Mouse (Mus musculus): Measurements from ENCODE around the gene Tstd3. TPM values are rescaled to one million over a fixed set of nuclear protein-coding genes. Genes with fewer than 3 reads are reported as not detected.
A peak's percentile ranks its signal among the peaks of the same experiment; 100 is the strongest.

Tstd3 gene
- total and polyA plus RNA-seq, 3 experiments: 24.6 to 51.0 (median 39.9) TPM

DNA sequence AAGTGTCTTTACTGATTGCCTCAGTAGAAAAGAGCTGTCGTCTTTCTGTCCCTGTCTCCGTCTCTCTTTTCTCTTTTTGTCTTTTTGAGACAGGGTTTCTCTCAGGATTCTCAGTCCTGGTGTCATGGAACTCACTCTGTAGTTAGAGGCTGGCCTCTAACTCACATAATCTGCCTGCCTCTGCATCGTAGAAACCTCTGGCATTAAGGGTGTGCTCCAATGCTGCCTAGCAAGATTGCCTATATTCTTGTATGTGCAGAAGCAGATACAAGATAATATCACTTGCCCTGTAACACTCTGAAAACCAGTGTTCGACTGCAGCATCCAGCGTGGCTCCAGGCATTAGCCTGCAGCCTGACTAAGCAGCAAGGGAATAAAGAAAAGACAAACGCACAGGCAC, 21.9 kb upstream of the Tstd3 start:
- TF ChIP-seq CTCF (conservative IDR thresholded peaks at IDR 0.05 in 1 of 2, IDR thresholded peaks at IDR 0.05 in 1 of 2; ENCODE audit: low read depth in 2 of 2, low read length in 2 of 2): no peak
- no peak for TF ChIP-seq RCOR1 (conservative IDR thresholded peaks at IDR 0.05; ENCODE audit: low read depth, low read length)
- no peak for TF ChIP-seq ELF1 (IDR thresholded peaks at IDR 0.05; ENCODE audit: low read depth, low read length)
- TF ChIP-seq JUND (conservative IDR thresholded peaks at IDR 0.05; ENCODE audit: low read depth, low read length): no peak
- TF ChIP-seq MAX (IDR thresholded peaks at IDR 0.05; ENCODE audit: low read length): no peak
- TF ChIP-seq PAX5 (IDR thresholded peaks at IDR 0.05; ENCODE audit: low read length): no peak
- no peak for TF ChIP-seq GABPA (IDR thresholded peaks at IDR 0.05; ENCODE audit: insufficient replicate concordance, low read depth, low read length)
- TF ChIP-seq SIN3A (IDR thresholded peaks at IDR 0.05; ENCODE audit: low read length): no peak
- TF ChIP-seq MEF2A (IDR thresholded peaks at IDR 0.05; ENCODE audit: borderline replicate concordance, low read depth, low read length): no peak
- TF ChIP-seq ZMIZ1 (IDR thresholded peaks at IDR 0.05; ENCODE audit: low read depth, low read length): no peak
- no peak for TF ChIP-seq E2F4 (IDR thresholded peaks at IDR 0.05; ENCODE audit: insufficient replicate concordance, low read depth, low read length)
- TF ChIP-seq EP300 (IDR thresholded peaks at IDR 0.05; ENCODE audit: low read length): no peak
- no peak for TF ChIP-seq CHD2 (IDR thresholded peaks at IDR 0.05; ENCODE audit: low read length)
- TF ChIP-seq TCF12 (IDR thresholded peaks at IDR 0.05; ENCODE audit: low read depth, low read length): no peak
- dilution Hi-C loops (cut with MboI; ENCODE audit: extremely low pct_ligation_motif_present, extremely low pct_unique_long_range_greater_than_20kb, low sequenced_read_pairs) (no loop called here), in situ Hi-C loops (cut with MboI; ENCODE audit: low pct_ligation_motif_present, low pct_unique_long_range_greater_than_20kb, low sequenced_read_pairs) (no loop called here)
- Histone ChIP-seq H3K4me3 (replicated peaks in 1 of 3; ENCODE audit: low read depth in 2 of 3, low read length in 2 of 3, poor library complexity in 1 of 3) (no peak overlapping the region), H3K9me3 (replicated peaks; ENCODE audit: low read length) (no peaks in the 10 kb centered on the region), H3K79me2 (replicated peaks; ENCODE audit: control insufficient read depth, extremely low read depth, insufficient read depth, poor library complexity, severe bottlenecking) (no peaks in the 10 kb centered on the region), H3K9ac (ENCODE audit: insufficient read depth, low read depth) (no peak overlapping the region), H3K27me3 (replicated peaks) (no peaks in the 10 kb centered on the region), H3K4me1 (ENCODE audit: control insufficient read depth in 1 of 2, insufficient read depth in 2 of 2) (peaks cover 0 to 19% of the 10 kb centered on the region in 2 experiments; a peak in 2 of 4 replicates), H3K36me3 (replicated peaks in 1 of 2; ENCODE audit: control insufficient read depth in 1 of 2, insufficient read depth in 1 of 2, low read length in 1 of 2) (peaks cover 43 to 79% of the 10 kb centered on the region in 2 experiments), H3K27ac (ENCODE audit: insufficient read depth, low read depth) (no peak overlapping the region), H3K4me2 (ENCODE audit: insufficient read depth, low read depth, poor library complexity, severe bottlenecking) (no peak overlapping the region)
- no peak for DNase-seq (ENCODE audit: extremely low read depth)

DNA sequence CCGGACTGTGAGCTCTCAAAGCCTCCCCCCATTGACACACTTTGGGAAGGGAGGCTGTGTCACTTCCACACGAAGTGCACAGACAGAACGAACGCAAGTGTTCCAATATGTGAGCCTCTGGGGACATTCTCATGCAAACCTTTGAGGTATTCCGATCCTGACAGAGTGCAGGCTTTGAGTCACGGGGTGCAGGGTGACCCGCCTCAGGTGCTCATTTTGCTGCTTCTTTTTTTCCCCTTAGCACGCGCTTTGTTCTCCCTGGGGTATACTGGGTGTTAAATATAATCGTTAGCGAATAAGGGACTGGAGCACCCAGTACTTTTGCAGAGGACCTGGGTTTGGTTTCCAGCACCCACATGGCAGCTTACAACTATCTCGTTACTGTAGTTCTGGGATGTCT, 19.3 kb upstream of the Tstd3 start:
- H3K27me3 ChIP-seq (replicated peaks): no peaks in the 10 kb centered on the region
- H3K9me3 ChIP-seq (replicated peaks; ENCODE audit: low read length): no peaks in the 10 kb centered on the region
- peaks cover 53 to 81% of the 10 kb centered on the region in 2 experiments for H3K36me3 ChIP-seq (replicated peaks in 1 of 2; ENCODE audit: control insufficient read depth in 1 of 2, insufficient read depth in 1 of 2, low read length in 1 of 2)
- dilution Hi-C loops (cut with MboI; ENCODE audit: extremely low pct_ligation_motif_present, extremely low pct_unique_long_range_greater_than_20kb, low sequenced_read_pairs) (no loop called here), in situ Hi-C loops (cut with MboI; ENCODE audit: low pct_ligation_motif_present, low pct_unique_long_range_greater_than_20kb, low sequenced_read_pairs) (no loop called here)
- H3K4me1 ChIP-seq (ENCODE audit: control insufficient read depth in 1 of 2, insufficient read depth in 2 of 2): peaks cover 0 to 27% of the 10 kb centered on the region in 2 experiments; a peak in 2 of 4 replicates
- H3K27ac ChIP-seq (ENCODE audit: insufficient read depth, low read depth): no peak overlapping the region
- H3K4me3 ChIP-seq (replicated peaks in 1 of 3; ENCODE audit: low read depth in 2 of 3, low read length in 2 of 3, poor library complexity in 1 of 3): no peak overlapping the region
- peak; percentile 21; the same call in 1 of the 2 replicates for TF ChIP-seq MEF2A (IDR thresholded peaks at IDR 0.05; ENCODE audit: borderline replicate concordance, low read depth, low read length)
- no peak for TF ChIP-seq KAT2A (IDR thresholded peaks at IDR 0.05; ENCODE audit: insufficient replicate concordance, low read length)
- peak; percentile 44 for TF ChIP-seq EP300 (IDR thresholded peaks at IDR 0.05; ENCODE audit: low read length)
- peak; percentile 39; the same call in 1 of the 2 replicates for TF ChIP-seq ZNF384 (IDR thresholded peaks at IDR 0.05; ENCODE audit: low read depth, low read length)
- no peak for TF ChIP-seq MAZ (IDR thresholded peaks at IDR 0.05; ENCODE audit: low read depth, low read length)
- peak; percentile 64 for TF ChIP-seq BHLHE40 (IDR thresholded peaks at IDR 0.05; ENCODE audit: low read depth, low read length)
- TF ChIP-seq ELF1 (IDR thresholded peaks at IDR 0.05; ENCODE audit: low read depth, low read length): no peak
- H3K4me2 ChIP-seq (ENCODE audit: insufficient read depth, low read depth, poor library complexity, severe bottlenecking): no peak overlapping the region
- DNase-seq (ENCODE audit: extremely low read depth): peak; percentile 81
- H3K79me2 ChIP-seq (replicated peaks; ENCODE audit: control insufficient read depth, extremely low read depth, insufficient read depth, poor library complexity, severe bottlenecking): no peaks in the 10 kb centered on the region
- H3K9ac ChIP-seq (ENCODE audit: insufficient read depth, low read depth): no peak overlapping the region
